Mouse (Mus musculus) large intestine, adult 2 months (tissue): ENCODE results near the gene C1s2. TPM values are rescaled to one million over a fixed set of nuclear protein-coding genes. Genes with fewer than 3 reads are reported as not detected.
"Not testable (repeated sequence)": the region's sequence is repeated elsewhere in the genome, so short reads cannot be mapped to it uniquely, and the experiment has no call there.

Experiments
- DNase-seq: peaks from one replicate; pipeline ENCODE4 v3.0.0-alpha.2; 2012; ENCODE audit warnings: low read depth, low spot score
- WGBS: fragments of 180-500 bp; shearing (Covaris S2); methylation state at CpG from one replicate; pipeline ENCODE4 v1.1.7; 2018; 5-methylcytosine and 5-hydroxymethylcytosine counted together
- polyA plus RNA-seq: library from polyadenylated mRNA; depleted of rRNA; stranded (reverse); fragments of >200 nt; gene quantifications from 2 replicates; pipeline ENCODE4 v1.2.3, GENCODE M21; 2012; rRNA removed

C1s2 gene
- polyA plus RNA-seq, result 0.02 and 0.18 TPM in 2 replicates

GRCm38 (mm10) chr6:124635985-124636384 is at the start of gene C1s2:
Gene C1s2, minus strand, starts transcription at chr6:124636085.
- 73% methylated on average over 2 of the region's 2 CpGs for WGBS
- DNase-seq, result not testable (repeated sequence)

DNA sequence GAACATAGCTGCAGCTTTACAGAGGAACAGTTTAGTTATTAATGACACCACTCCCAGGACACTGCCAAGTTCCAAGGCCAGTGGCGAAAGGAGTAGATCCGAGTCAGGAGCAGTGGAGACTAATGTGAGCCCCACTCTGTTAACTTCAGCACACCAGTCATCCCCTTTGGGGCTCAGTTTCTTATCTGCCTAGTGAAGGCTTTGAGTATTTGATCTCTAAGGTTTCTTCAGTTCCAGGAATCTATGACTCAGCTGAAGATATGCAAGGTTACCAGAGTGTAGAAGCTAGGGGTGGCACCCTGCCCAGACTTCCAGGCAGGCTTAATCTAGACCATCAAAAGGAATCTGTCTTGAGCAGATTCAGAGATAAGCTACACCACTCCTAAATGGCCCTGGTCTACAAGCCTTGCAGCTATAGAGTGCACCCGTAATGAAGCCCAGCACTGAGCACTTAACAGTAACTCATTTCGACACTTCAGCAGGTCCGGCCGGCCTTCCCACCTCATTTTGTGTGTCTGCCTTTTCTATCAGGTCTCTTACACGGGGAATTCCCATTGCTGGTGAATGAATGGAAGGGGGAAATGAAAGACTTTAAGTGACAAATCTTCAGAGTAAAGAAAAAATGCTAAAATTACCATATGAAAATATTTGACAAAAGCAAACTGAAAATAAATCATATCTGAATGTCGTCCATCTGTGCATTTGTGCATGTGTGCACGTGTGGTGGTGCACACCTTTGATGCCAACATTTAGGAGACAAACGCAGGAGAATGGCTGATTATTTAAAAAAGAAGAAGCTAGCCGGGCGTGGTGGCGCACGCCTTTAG is 47.9 kb upstream of the C1s2 start:
- no peak for DNase-seq
- 42% methylated on average over 14 of the region's 14 CpGs for WGBS

GRCm38 (mm10) chr6:124682291-124682690 is 46.4 kb upstream of the C1s2 start:
- DNase-seq, result not testable (repeated sequence)
- 76% methylated on average over 6 of the region's 6 CpGs for WGBS

DNA sequence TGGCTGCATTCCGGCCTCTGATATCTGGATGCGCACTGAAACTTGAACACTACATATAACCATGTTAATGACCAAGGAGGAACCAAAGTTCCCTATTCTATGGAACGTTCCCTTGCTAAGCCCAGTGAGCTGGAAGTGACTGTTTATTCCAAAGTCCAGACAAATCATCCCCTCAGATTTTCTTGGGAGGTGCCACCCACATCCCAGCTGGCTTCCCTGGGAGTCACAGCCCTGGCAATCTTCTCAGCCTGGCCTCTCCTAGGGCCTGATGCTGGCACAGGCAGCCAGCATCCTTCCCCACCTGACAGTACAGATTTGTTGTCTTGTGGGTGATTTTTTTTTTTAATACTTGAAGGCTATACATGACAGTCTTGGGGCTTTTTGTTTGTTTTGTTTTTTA is 43.6 kb upstream of the C1s2 start:
- DNase-seq, result no peak

DNA sequence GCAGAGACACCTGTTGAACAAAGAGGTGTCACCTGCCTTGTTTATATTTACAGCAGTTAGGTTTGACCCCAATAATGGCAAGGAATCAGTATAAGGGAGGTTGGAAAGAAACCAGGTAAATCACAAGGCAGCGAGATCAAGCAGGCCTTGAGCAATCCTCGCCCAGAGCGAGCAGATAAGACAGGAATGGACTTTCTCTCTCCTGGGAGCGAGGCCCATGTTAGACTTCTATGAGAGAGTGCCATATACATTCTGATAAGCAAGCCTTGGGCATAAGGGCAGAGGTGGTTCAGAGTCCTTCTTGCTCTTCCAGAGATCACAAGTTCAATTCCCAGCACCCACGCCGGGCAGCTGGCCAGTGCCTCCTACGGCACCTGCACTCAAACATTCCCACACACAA is 42.9 kb upstream of the C1s2 start:
- DNase-seq, result no peak
- WGBS, result 80% methylated on average over 7 of the region's 7 CpGs

More for the DNA sequence above, 43.6 kb upstream of the C1s2 start:
- WGBS, result 58% methylated on average over 3 of the region's 3 CpGs

DNA sequence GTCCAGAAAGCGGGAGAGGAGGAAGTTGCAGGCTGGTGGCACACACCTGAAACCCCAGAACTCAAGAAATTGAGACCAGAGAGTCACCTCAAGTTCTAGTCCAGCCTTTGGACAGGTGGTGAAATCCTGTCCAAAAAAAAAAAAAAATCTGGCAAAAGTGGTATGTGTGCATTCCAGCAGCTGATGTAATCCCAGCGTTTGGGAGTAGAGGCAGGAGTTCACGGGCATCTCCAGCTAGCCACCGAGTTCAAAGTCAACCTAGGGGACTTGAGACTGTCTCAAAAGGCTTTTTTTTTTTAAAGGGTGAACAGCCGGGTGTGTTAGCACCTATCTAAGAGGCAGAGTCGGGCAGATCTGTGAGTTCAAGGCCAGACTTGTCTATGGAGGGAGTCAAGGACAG is 40.3 kb upstream of the C1s2 start:
- WGBS, result 54% methylated on average over 6 of the region's 6 CpGs
- no peak for DNase-seq

DNA sequence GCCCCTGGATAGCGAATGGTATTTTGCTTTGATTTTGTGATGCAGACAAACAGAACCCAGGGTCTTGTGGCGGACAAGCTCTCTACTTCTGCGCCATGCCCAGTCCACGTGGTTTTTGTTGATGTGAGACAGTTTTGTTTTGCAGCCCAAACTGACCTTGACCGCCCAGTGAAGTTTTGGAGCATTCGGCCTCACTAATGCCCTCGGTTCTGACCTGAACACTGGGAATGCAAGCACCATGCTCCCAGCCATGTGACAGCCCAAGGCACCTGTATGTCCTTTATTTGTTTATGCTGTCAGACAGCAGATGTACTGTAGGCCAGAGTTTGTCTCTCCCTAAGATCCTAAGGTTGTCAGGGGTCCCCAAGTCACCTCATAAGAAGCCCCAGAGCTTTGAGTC is 38.7 kb upstream of the C1s2 start:
- no peak for DNase-seq

GRCm38 (mm10) chr6:124673619-124674018 is 37.7 kb upstream of the C1s2 start:
- WGBS, result 92% methylated on average over 9 of the region's 9 CpGs
- no peak for DNase-seq

More for the DNA sequence above, 38.7 kb upstream of the C1s2 start:
- 97% methylated on average over 7 of the region's 7 CpGs for WGBS

DNA sequence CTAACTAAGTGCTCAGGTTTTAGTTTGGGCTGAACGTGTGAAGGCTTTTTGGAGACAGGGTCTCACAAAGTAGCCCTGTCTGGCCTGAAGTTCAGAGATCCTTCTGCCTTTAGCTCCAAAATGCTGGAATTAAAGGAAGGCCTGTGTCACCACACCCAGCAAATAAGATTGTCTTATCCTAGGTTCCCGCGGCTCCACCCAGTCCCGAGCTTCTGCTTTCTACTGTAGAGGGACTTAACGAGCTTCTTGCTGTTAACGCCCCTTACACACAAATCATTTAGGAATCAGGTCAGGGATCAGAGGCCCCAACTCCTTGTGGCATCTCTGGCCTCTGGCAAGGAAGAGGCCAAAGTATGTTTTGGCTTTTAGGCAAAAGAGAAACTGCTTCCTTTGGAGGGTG is 36.2 kb upstream of the C1s2 start:
- DNase-seq, result no peak
- WGBS, result 26% methylated on average over 6 of the region's 6 CpGs

GRCm38 (mm10) chr6:124670281-124670900 is 34.5 kb upstream of the C1s2 start:
- DNase-seq, result no peak
- 77% methylated on average over 7 of the region's 7 CpGs for WGBS

DNA sequence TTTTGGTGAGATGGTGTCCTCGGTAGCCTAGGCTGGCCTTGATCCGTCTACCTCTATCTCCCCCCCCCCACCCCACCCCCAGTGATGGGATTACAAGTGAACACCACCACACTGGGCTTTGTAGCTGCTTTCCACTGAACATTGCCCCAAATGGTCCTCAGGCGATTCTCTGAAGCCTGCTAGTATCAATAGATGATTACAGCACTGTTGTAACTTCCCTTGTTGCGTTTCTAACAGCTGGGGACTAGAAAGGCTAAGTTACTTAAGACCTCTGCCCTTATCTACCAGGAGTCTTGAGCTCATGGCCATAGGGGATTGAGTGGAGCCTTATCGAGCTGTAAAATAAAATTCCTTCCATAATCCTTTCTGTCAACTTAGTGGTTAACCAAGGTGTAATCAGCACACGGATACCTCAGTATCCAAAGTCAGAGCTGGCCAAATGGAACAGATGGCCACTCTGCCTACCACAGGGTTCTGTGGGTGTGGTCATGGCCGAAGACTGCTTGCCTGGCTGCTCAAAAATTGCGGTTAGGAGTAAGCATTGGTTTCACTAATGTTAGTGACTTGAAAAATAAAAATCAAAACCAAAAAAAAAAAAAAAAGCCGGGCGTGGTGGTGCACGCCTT is 33.5 kb upstream of the C1s2 start:
- WGBS, result 81% methylated on average over 11 of the region's 11 CpGs
- no peak for DNase-seq

DNA sequence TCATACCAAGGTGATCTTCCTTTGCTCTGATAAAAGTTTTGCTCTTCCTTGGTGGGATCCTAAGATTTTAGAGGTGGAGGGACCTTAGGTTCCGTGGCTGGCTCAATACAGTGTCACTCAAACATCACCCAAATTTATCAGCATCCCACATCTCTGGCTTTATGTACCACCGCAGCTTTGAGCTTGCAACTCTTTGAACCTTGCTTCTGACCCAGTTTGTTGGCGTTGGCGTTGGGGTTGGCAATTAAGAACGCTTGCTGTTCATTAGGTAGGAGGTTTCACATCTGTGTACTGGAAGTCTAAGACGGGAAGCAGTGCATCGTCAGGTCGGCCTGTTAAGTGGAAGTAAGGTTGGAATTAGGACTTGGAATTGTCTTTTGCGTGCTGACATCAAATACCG is 29.1 kb upstream of the C1s2 start:
- DNase-seq, result no peak
- 91% methylated on average over 10 of the region's 10 CpGs for WGBS

GRCm38 (mm10) chr6:124664256-124664655 is 28.4 kb upstream of the C1s2 start:
- no peak for DNase-seq
- 73% methylated on average over 7 of the region's 7 CpGs for WGBS

DNA sequence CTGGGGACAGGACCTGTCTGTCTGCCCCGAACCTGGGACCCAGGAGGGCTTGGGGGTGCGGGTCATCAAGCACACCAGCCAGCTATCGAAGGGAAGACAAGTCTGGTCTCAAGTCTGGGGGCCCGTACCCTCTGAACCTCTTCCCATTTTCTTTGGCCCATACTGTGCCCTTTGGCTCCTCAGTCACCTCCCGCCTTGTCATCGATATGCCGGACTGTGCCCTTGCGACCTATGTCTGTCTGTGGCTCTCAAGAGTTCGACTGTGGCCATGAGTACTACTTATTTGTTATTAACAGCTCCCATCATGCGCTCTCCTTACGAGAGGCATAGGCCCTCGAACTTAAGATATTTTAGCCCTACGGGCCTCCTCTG is 27.5 kb upstream of the C1s2 start:
- WGBS, result 8% methylated on average over 13 of the region's 13 CpGs

DNA sequence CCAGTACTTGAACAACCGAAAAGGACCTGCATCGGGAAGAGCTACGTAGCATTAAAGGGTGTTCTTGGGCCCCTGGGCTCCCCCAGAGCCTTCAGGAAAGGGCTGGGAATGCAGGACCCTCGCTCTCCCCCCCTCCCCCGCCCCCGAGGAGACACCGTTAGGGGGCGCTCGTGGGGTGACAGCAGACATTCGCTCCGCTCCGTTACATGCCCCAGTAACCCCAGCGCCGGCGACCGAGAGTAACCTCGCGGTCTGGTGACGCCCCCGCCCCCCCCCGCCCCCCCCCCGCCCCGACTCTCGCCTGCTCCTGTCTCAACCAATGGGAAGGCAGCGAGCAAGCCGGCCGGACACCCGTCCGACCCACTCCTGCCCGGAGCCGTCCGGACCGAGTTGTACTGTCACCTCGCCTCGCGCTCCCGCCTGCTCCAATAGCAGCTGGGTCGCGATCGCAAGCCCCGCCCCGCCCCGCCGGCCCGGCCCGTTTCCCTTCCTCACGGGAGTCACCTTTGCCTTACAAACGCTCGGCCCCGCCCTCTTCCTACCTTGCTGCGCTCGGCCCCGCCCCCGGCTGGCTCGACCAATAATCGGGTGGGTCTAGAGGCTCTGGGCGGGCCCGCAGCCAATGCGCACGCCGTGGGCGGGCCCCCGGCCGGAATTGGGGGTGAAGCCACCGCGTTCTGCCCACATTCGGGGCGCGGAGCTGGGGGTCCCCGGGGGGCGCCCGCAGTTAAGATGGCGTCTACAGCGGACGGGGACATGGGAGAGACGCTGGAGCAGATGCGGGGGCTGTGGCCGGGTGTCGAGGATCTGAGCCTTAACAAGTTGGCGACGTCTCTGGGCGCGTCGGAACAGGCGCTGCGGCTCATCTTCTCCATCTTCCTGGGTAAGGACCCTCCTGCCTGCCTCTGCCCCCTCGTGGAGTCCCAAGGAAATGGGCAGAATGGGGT is 26.9 kb upstream of the C1s2 start, which contains the start of gene Lpcat3:
Gene Lpcat3, plus strand, starts transcription at position 551 of the 947 bp plus-strand sequence.
- under 1% methylated on average over 86 of the region's 87 CpGs for WGBS

More for the DNA sequence above, 27.5 kb upstream of the C1s2 start:
- no peak for DNase-seq

DNA sequence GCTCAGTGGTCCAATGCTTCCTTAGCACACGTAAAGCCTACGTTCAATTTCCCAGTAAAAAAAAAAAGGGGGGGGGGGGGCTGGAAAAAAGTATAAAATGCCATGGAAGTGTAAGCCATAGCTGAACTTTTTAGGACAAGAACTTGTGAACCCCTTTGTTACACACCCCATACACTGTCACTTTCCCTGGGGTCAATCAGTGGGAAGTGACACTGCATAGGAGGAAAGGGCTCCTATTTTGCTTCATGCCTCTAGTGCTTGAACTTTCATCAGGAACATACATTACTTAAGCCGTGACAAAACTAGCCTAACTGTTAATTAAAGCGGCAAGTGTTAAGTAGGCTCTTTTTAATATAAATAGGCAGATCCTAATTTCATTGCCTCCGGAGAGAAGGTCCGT is 26.1 kb upstream of the C1s2 start:
- 36% methylated on average over 6 of the region's 6 CpGs for WGBS
- DNase-seq, result no peak

More for the DNA sequence above, 26.9 kb upstream of the C1s2 start, which contains the start of gene Lpcat3:
- peak; percentile 82 for DNase-seq

- DNase-seq, result no peak
- 95% methylated on average over 4 of the region's 4 CpGs for whole genome bisulfite sequencing
These were observed 25.4 kb upstream of the C1s2 start for GRCm38 (mm10) chr6:124661156-124661806.

GRCm38 (mm10) chr6:124658067-124658466 is 22.2 kb upstream of the C1s2 start:
- 71% methylated on average over 2 of the region's 2 CpGs for WGBS
- DNase-seq, result no peak

DNA sequence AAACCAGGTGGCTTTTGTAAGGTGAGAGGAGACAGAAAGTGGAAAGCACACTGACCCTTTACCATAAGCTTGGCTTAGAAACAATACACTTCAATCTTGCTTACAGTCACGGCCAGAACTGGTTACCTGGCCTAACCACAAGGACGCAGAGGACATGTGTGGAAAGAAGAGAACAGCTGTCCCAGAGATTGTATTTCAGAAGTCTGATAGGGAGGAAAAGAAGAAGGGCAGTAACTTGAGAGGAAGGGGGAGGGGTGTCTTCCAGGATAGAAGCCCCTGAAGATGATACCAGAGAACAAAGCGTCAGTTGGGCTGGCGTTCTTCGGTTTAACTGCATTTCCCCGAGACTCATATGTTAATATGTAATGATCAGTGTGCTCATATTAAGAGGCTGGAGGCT is 20.0 kb upstream of the C1s2 start:
- no peak for DNase-seq
- 63% methylated on average over 6 of the region's 6 CpGs for WGBS
